Mouse (Mus musculus) hindbrain, embryonic 10.5 days (tissue): ENCODE data around the gene Knop1. TPM values are rescaled to one million over a fixed set of nuclear protein-coding genes. Genes with fewer than 3 reads are reported as not detected.
A peak's percentile ranks its signal among the peaks of the same experiment; 100 is the strongest.

Source experiments
- DNase-seq: peaks from one replicate; pipeline ENCODE4 v3.0.0-alpha.2; 2017; ENCODE audit warnings: low spot score
- H3K27ac ChIP-seq: fragments of 300-500 bp; sonication (generic); 2 replicates; pipeline ENCODE4 v1.5.1; 2016; ENCODE audit warnings: mild to moderate bottlenecking, moderate library complexity
- H3K27me3 ChIP-seq: fragments of 300-500 bp; sonication (generic); 2 replicates; pipeline ENCODE4 v1.6.1; 2016; ENCODE audit warnings: mild to moderate bottlenecking; ENCODE audit not compliant: poor library complexity, insufficient read depth, severe bottlenecking
- H3K36me3 ChIP-seq: fragments of 300-500 bp; sonication (generic); 2 replicates; pipeline ENCODE4 v1.6.1; 2016; ENCODE audit warnings: mild to moderate bottlenecking, moderate library complexity
- H3K4me1 ChIP-seq: fragments of 300-500 bp; sonication (generic); replicated peaks from 2 replicates; pipeline ENCODE4 v1.6.1; 2016; ENCODE audit warnings: mild to moderate bottlenecking
- H3K4me3 ChIP-seq: fragments of 300-500 bp; sonication (generic); 2 replicates; pipeline ENCODE4 v1.5.1; 2016; ENCODE audit warnings: mild to moderate bottlenecking, moderate library complexity
- H3K9me3 ChIP-seq: fragments of 300-500 bp; sonication (generic); 2 replicates; pipeline ENCODE4 v1.6.1; 2016; ENCODE audit warnings: mild to moderate bottlenecking, moderate library complexity
- WGBS: fragments of 180-500 bp; shearing (Covaris S2); methylation state at CpG from one replicate; pipeline ENCODE4 v1.1.7; 2016; 5-methylcytosine and 5-hydroxymethylcytosine counted together
- polyA plus RNA-seq: library from polyadenylated mRNA; unstranded; fragments of >200 nt; fragmentation: Nextera tagmentation; extraction: Ambion mirVana; gene quantifications from 2 replicates; pipeline ENCODE4 v1.2.1, GENCODE M21; 2016

Gene Knop1
- polyA plus RNA-seq, 1 experiment from 2014 or later = 105 TPM

GRCm38 (mm10) chr7:118865362-118865761 lies 9.3 kb upstream of the Knop1 start:
- WGBS = 84% methylated on average over 2 of the region's 2 CpGs
- no peak for DNase-seq
- H3K36me3 ChIP-seq = 0 out of 2 replicates have a peak, but pooled peaks cover 5% of the 10 kb centered on the region
- no peak overlapping the region for H3K4me3 ChIP-seq
- no peaks in the 10 kb centered on the region for H3K9me3 ChIP-seq
- H3K4me1 ChIP-seq = no peaks in the 10 kb centered on the region
- no peaks in the 10 kb centered on the region for H3K27me3 ChIP-seq
- H3K27ac ChIP-seq = no peak overlapping the region

GRCm38 (mm10) chr7:118858640-118859039 lies 2.6 kb upstream of the Knop1 start:
- H3K27ac ChIP-seq = no peak overlapping the region
- H3K9me3 ChIP-seq = no peaks in the 10 kb centered on the region
- no peak overlapping the region for H3K4me3 ChIP-seq
- DNase-seq = no peak
- WGBS = 87% methylated on average over 1 of the region's 1 CpGs
- peaks cover 21% of the 10 kb centered on the region for H3K4me1 ChIP-seq
- peaks cover 31% of the 10 kb centered on the region for H3K36me3 ChIP-seq
- H3K27me3 ChIP-seq = no peaks in the 10 kb centered on the region

DNA sequence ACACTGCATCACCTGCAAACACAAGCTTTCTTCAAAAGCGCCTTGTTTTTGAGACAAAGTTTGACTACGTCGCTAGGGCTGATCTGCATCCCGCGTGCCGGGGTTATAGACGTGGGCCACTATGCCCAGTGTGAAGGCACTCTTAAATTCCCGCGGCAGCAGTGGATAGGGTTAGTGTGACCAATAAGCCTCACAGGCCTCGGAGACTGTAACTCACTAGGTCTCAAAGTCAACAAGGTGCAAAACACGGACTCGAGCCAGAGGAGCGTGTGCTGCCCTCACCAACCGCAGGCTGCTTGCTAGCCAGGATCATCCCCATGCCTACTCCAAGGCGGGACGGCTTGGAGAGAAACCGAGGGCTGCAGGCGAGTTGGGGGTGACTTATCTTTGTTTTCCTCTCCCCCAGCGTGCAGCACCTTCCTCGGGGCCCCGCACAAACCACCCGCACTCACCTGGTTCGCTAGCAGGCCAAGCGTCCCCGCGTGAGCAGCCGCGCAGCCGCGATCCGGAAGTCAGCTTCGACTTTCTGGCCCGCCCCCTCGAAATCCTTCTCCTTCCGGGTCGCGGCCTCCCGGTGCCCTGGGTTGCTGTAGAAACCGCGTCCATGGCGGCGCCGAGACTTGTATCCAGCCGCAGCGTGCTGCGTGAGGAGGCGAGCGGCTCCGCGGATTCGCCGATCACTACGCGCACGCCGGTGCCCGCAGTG lies 730 bp downstream of the Knop1 start, which contains the start of gene Iqck:
Iqck (plus strand) TSS at position 582 of the 706 bp plus-strand sequence.
- DNase-seq = peak; percentile 93
- H3K9me3 ChIP-seq = no peaks in the 10 kb centered on the region
- H3K4me3 ChIP-seq = peak within 1 kb of the TSS; percentile 85
- no peaks in the 10 kb centered on the region for H3K27me3 ChIP-seq
- H3K4me1 ChIP-seq = peaks cover 21% of the 10 kb centered on the region
- peak within 1 kb of the TSS; percentile 91 for H3K27ac ChIP-seq
- under 1% methylated on average over 57 of the region's 57 CpGs for WGBS
- H3K36me3 ChIP-seq = peaks cover 59% of the 10 kb centered on the region

DNA sequence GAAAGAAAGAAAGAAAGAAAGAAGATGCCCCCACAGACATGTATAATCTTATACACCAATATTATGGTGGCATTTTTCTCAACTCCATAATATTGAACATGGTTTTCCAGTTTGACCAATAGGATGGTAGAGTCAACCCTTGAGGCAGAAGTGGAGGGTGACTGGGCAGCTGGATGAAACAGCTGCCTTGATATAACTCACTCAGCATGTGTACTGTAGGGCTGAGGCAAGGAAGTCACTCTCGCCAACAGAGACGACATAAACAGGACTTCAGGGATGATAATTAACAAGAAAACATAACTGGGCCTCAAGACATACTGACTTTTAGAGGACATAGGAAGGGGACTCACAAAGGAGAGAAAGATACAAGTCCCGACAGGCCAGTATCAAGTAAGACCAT lies 1.4 kb downstream of the Knop1 start:
- H3K4me1 ChIP-seq = peaks cover 21% of the 10 kb centered on the region
- peak overlapping the region; percentile 85 for H3K4me3 ChIP-seq
- DNase-seq = no peak
- H3K27me3 ChIP-seq = no peaks in the 10 kb centered on the region
- 32% methylated on average over 3 of the region's 3 CpGs for WGBS
- peaks cover 66% of the 10 kb centered on the region for H3K36me3 ChIP-seq
- H3K27ac ChIP-seq = peak overlapping the region; percentile 91
- H3K9me3 ChIP-seq = no peaks in the 10 kb centered on the region

GRCm38 (mm10) chr7:118852611-118853010 lies 3.4 kb downstream of the Knop1 start:
- Histone ChIP-seq H3K9me3 (no peaks in the 10 kb centered on the region), H3K4me1 (peaks cover 21% of the 10 kb centered on the region), H3K4me3 (no peak overlapping the region), H3K36me3 (peaks cover 67% of the 10 kb centered on the region), H3K27me3 (no peaks in the 10 kb centered on the region), H3K27ac (no peak overlapping the region)
- 82% methylated on average over 4 of the region's 4 CpGs for WGBS
- no peak for DNase-seq

- peaks cover 75% of the 10 kb centered on the region for H3K36me3 ChIP-seq
- no peak overlapping the region for H3K4me3 ChIP-seq
These were observed 4.5 kb downstream of the Knop1 start for GRCm38 (mm10) chr7:118851571-118851970.

DNA sequence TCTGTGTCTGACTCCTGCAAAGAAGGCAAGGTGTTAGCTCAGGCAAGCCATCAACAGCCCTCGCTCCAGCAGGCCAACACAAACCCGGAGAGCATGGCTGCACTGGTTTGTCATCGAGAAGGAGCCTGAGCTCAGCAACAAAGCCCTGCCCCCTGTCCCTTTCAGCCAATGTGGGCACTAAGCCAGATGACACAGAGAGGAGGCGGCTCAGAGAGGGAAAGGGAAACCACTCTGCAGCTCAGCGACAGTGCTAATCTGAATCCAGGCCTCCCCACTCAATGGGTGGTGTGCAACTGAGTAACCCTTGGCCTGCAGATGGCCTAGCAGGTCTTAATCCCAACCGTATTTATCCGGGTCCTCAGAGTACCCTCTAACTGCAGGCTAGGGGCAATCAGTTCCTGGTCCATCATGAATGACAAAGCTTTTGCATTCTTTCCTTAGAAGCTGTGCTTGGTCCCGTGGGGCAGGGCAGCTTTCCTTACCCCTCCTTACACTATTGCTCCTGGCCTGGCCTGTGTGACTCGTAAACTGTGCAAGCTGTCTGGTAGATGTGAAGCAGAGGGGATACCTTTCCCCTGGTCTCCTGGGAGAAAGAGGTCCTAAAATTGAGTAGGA lies 5.3 kb downstream of the Knop1 start:
- WGBS = 90% methylated on average over 9 of the region's 9 CpGs
- Histone ChIP-seq H3K27me3 (no peaks in the 10 kb centered on the region), H3K36me3 (peaks cover 83% of the 10 kb centered on the region), H3K9me3 (no peaks in the 10 kb centered on the region), H3K27ac (no peak overlapping the region), H3K4me1 (peaks cover 16% of the 10 kb centered on the region), H3K4me3 (no peak overlapping the region)
- no peak for DNase-seq

More at GRCm38 (mm10) chr7:118851571-118851970, 4.5 kb downstream of the Knop1 start:
- no peaks in the 10 kb centered on the region for H3K9me3 ChIP-seq
- no peaks in the 10 kb centered on the region for H3K27me3 ChIP-seq
- no peak overlapping the region for H3K27ac ChIP-seq
- WGBS = 95% methylated on average over 7 of the region's 7 CpGs
- DNase-seq = no peak
- peaks cover 21% of the 10 kb centered on the region for H3K4me1 ChIP-seq

GRCm38 (mm10) chr7:118849543-118850250 lies 6.4 kb downstream of the Knop1 start:
- H3K9me3 ChIP-seq = no peaks in the 10 kb centered on the region
- H3K4me1 ChIP-seq = peaks cover 11% of the 10 kb centered on the region
- no peaks in the 10 kb centered on the region for H3K27me3 ChIP-seq
- no peak for DNase-seq
- 89% methylated on average over 5 of the region's 5 CpGs for WGBS
- H3K27ac ChIP-seq = no peak overlapping the region
- H3K4me3 ChIP-seq = no peak overlapping the region
- peaks cover 94% of the 10 kb centered on the region for H3K36me3 ChIP-seq

DNA sequence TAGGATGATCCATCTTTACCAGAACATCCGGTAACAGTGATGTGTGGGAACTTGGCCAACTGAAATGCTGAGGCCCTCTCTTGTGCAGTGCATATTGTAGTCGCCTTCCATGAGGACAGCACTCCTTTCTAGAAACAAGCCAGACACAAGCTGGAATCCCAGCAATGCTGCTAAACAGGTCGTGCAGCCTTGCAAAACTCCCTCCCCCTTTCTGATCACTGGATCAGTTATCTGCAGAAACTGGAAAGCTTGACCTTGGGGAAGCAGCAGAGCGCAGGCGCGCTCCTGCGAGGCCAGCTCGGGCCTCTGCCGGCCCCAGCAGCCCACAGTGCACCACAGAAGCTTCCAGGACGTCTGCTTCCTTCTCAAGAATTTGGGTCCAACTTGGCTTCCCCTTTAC lies 7.3 kb downstream of the Knop1 start:
- peak; percentile 27 for DNase-seq
- no peak overlapping the region for H3K4me3 ChIP-seq
- H3K27ac ChIP-seq = no peak overlapping the region
- no peaks in the 10 kb centered on the region for H3K27me3 ChIP-seq
- H3K9me3 ChIP-seq = no peaks in the 10 kb centered on the region
- H3K36me3 ChIP-seq = peaks cover 100% of the 10 kb centered on the region
- peaks cover 2% of the 10 kb centered on the region; the same call in 1 of the 2 replicates for H3K4me1 ChIP-seq
- 83% methylated on average over 10 of the region's 10 CpGs for WGBS

- 94% methylated on average over 4 of the region's 4 CpGs for WGBS
- Histone ChIP-seq H3K27me3 (no peaks in the 10 kb centered on the region), H3K36me3 (peaks cover 100% of the 10 kb centered on the region), H3K27ac (no peak overlapping the region), H3K9me3 (no peaks in the 10 kb centered on the region), H3K4me3 (no peak overlapping the region), H3K4me1 (no peaks in the 10 kb centered on the region; the same call in 1 of the 2 replicates)
- no peak for DNase-seq
These were observed 9.7 kb downstream of the Knop1 start for GRCm38 (mm10) chr7:118846329-118846728.

- Histone ChIP-seq H3K36me3 (peaks cover 100% of the 10 kb centered on the region), H3K27ac (no peak overlapping the region), H3K4me3 (no peak overlapping the region), H3K4me1 (no peaks in the 10 kb centered on the region; the same call in 1 of the 2 replicates), H3K27me3 (no peaks in the 10 kb centered on the region), H3K9me3 (no peaks in the 10 kb centered on the region)
- WGBS = 94% methylated on average over 5 of the region's 5 CpGs
- DNase-seq = no peak
These were observed 10.9 kb downstream of the Knop1 start for GRCm38 (mm10) chr7:118845141-118845540.

DNA sequence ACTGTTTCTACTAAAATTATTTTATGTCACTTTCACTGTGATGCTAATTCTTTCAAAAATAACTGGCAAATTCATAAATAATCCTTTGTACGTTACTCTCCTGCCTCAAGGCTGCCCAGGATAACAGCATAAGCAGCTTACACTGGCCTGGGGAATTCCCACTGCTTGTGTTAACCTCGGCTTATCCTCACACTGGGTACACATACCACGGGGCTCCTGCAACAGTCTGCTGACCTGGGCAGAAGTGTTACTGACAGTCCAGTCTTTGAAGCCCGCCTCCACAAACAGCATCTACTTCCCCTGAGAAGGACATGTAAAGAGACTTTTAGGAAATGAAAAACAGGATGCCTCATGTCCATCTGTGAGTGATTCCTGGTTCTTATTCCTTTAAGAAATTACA lies 13.1 kb downstream of the Knop1 start:
- Histone ChIP-seq H3K27ac (no peak overlapping the region), H3K4me1 (no peaks in the 10 kb centered on the region), H3K36me3 (peaks cover 100% of the 10 kb centered on the region), H3K27me3 (no peaks in the 10 kb centered on the region), H3K9me3 (peaks cover 4% of the 10 kb centered on the region; the same call in 1 of the 2 replicates), H3K4me3 (no peak overlapping the region)
- DNase-seq = no peak
- WGBS = 84% methylated on average over 4 of the region's 4 CpGs

DNA sequence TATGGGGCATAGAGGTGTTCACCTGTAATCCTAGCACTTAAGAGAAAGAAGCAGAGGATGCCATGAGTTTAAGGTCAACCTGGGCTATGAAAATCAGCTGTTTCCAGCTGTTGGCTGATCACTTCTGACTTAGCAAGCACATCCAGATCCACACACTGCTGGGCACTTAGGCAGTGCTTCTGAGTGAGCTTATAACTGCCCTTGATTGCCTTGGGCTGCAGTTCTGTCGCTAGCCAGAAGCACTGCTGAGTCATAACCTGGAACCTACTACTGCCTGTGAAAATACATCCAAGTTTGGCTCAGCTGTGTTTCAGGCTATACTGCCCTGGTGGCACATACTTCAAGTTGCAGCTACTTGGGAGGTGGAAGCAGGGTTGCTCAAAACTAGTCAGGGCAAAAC lies 14.3 kb downstream of the Knop1 start:
- peaks cover 4% of the 10 kb centered on the region; the same call in 1 of the 2 replicates for H3K9me3 ChIP-seq
- H3K27ac ChIP-seq = no peak overlapping the region
- no peak overlapping the region for H3K4me3 ChIP-seq
- no peaks in the 10 kb centered on the region for H3K27me3 ChIP-seq
- no peak for DNase-seq
- H3K4me1 ChIP-seq = no peaks in the 10 kb centered on the region
- WGBS = 68% methylated on average over 1 of the region's 1 CpGs
- peaks cover 100% of the 10 kb centered on the region for H3K36me3 ChIP-seq
